Mouse (Mus musculus) cortical plate, adult 2 months (tissue): ENCODE results near the gene Ifng.

Experiments used
- CTCF ChIP-seq: fragments of 200-500 bp; IDR thresholded peaks from 2 replicates; pipeline ENCODE4 v1.5.1; 2011; ENCODE audit warnings: mild to moderate bottlenecking, control low read depth, low read length; ENCODE audit not compliant: insufficient read depth; ENCODE audit errors: extremely low read depth
- POLR2A ChIP-seq: fragments of 200-500 bp; IDR thresholded peaks from 2 replicates; pipeline ENCODE4 v1.6.1; 2011; ENCODE audit warnings: mild to moderate bottlenecking, low read length, control low read depth; ENCODE audit not compliant: insufficient read depth; ENCODE audit errors: extremely low read depth

- TF ChIP-seq POLR2A (no peak), CTCF (no peak)
Observed at GRCm38 (mm10) chr10:118435501-118435900, 5.3 kb upstream of the Ifng start.
